ENCODE assay signal across 12 mouse cellular contexts in the genomic region with DNA sequence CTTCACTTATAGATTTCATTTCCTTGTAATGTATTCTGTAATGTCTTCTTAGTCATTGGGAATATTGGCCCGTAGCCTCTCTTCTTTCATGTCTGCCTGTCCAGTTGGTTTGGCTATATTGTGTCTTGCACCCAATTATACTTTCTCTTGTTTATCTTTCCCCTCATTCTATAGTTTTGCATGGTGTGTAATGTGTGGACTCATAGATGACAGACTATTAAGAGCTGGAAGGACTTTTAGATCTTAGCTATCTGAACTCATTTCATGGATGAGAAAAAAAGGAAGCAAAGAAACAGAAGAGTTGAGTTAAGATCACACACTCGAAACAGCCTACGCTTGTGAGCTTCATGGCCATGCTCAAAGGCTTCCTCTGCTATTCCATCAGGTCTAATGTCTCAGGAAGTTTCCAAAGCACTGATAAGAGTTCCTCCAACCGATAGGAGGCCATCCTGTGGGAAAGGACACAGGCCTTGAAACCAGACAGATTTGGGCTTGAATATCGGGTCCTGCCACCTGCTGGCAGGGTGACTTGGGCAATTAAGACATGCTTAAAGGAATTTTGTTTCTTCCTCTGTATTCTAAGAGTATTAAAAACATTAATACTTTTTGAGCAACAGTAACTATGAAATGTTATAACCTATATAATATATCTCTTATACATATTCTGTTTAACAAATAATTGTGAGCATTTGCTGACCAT.
DNase-seq lines count a peak whose midpoint lies in the region; ATAC-seq lines count a peak whose summit lies in the region.
"Had no signal": no experiment of that assay in that cellular context is flagged by ENCODE, and none has a peak within 500 bp of the region (broad histone marks: within the 10 kb centered on the region; RNA-seq: fewer than 3 reads in every experiment).

No protein-coding gene starts in this region.

- no peak for ATAC-seq in kidney, embryonic 15.5 days (replicated peaks; ENCODE audit: low FRiP score)
- peak; percentile 53 for ATAC-seq in lung, embryonic 16.5 days (ENCODE audit: low read depth)
- no peak for ATAC-seq in intestine, embryonic 14.5 days (replicated peaks; ENCODE audit: low FRiP score, low TSS enrichment, low read depth)
- ATAC-seq in inflammation-experienced regulatory T-cells, adult 6 months, result no peak
- ATAC-seq: hindbrain, embryonic 16.5 days; midbrain, embryonic 15.5 days had no signal

- no peak overlapping the region for H3K4me3 ChIP-seq in kidney, embryonic 15.5 days (replicated peaks)
- no peak overlapping the region for H3K4me3 ChIP-seq in lung, embryonic 16.5 days (ENCODE audit: low read length)
- H3K4me3 ChIP-seq in intestine, embryonic 14.5 days (ENCODE audit: low read depth, low read length), result no peak overlapping the region
- H3K4me3 ChIP-seq: midbrain, embryonic 15.5 days had no signal

- DNase-seq in kidney, adult 9 months, result no peak
- DNase-seq in lung, adult 18-20 months, result no peak
- no peak for DNase-seq in intestine, embryonic 14.5 days (ENCODE audit: low spot score)
- no peak for DNase-seq in ovary, postnatal 14 days (ENCODE audit: low spot score)
- DNase-seq: cerebellum, adult 2 months; heart, postnatal 14 days; right cerebral cortex, postnatal 4 days had no signal

- H3K27ac ChIP-seq in kidney, embryonic 15.5 days, result peak overlapping the region; percentile 78
- H3K27ac ChIP-seq in lung, embryonic 16.5 days (ENCODE audit: low read length), result peak overlapping the region; percentile 96
- H3K27ac ChIP-seq in intestine, embryonic 14.5 days (ENCODE audit: low read depth), result peak overlapping the region; percentile 59

- no peaks in the 10 kb centered on the region for H3K9me3 ChIP-seq in kidney, embryonic 15.5 days (replicated peaks)
- H3K9me3 ChIP-seq in lung, embryonic 16.5 days (ENCODE audit: control insufficient read depth, low read length), result no peaks in the 10 kb centered on the region
- H3K9me3 ChIP-seq in intestine, embryonic 14.5 days (ENCODE audit: control insufficient read depth, low read length), result no peaks in the 10 kb centered on the region
- H3K9me3 ChIP-seq: midbrain, embryonic 15.5 days had no signal

- H3K9ac ChIP-seq in kidney, embryonic 15.5 days, result no peak overlapping the region
- H3K9ac ChIP-seq in lung, embryonic 16.5 days (ENCODE audit: low read length), result no peak overlapping the region
- no peak overlapping the region for H3K9ac ChIP-seq in intestine, embryonic 14.5 days (ENCODE audit: low read length)
- H3K9ac ChIP-seq: midbrain, embryonic 15.5 days had no signal

- no peak overlapping the region for H3K4me2 ChIP-seq in kidney, embryonic 15.5 days
- H3K4me2 ChIP-seq in lung, embryonic 16.5 days (ENCODE audit: low read depth, low read length), result no peak overlapping the region
- no peak overlapping the region for H3K4me2 ChIP-seq in intestine, embryonic 14.5 days (ENCODE audit: low read length)
- H3K4me2 ChIP-seq: midbrain, embryonic 15.5 days had no signal

- WGBS in kidney, embryonic 15.5 days, result 86% methylated on average over 5 of the region's 5 CpGs
- 41% methylated on average over 5 of the region's 5 CpGs for WGBS in lung, embryonic 16.5 days
- 87% methylated on average over 5 of the region's 5 CpGs for WGBS in intestine, embryonic 14.5 days

- H3K27me3 ChIP-seq in kidney, embryonic 15.5 days, result no peaks in the 10 kb centered on the region
- H3K27me3 ChIP-seq in lung, embryonic 16.5 days (ENCODE audit: control insufficient read depth, insufficient read depth, low read depth, low read length), result no peaks in the 10 kb centered on the region
- H3K27me3 ChIP-seq in intestine, embryonic 14.5 days (replicated peaks; ENCODE audit: control insufficient read depth, insufficient read depth, low read length), result no peaks in the 10 kb centered on the region
- H3K27me3 ChIP-seq: midbrain, embryonic 15.5 days had no signal

- H3K36me3 ChIP-seq in kidney, embryonic 15.5 days, result no peaks in the 10 kb centered on the region
- no peaks in the 10 kb centered on the region for H3K36me3 ChIP-seq in lung, embryonic 16.5 days (ENCODE audit: control insufficient read depth, insufficient read depth, low read length)
- no peaks in the 10 kb centered on the region for H3K36me3 ChIP-seq in intestine, embryonic 14.5 days (ENCODE audit: control insufficient read depth, insufficient read depth, low read length)
- H3K36me3 ChIP-seq: midbrain, embryonic 15.5 days had no signal

- H3K4me1 ChIP-seq in kidney, embryonic 15.5 days, result peaks cover 27% of the 10 kb centered on the region
- peaks cover 26% of the 10 kb centered on the region for H3K4me1 ChIP-seq in lung, embryonic 16.5 days (replicated peaks; ENCODE audit: control insufficient read depth, insufficient read depth, low read length)
- H3K4me1 ChIP-seq in intestine, embryonic 14.5 days (replicated peaks; ENCODE audit: control insufficient read depth, insufficient read depth, low read length), result peaks cover 23% of the 10 kb centered on the region
